Comparison of ENCODE assay signal across 14 mouse cellular contexts in the genomic region with DNA sequence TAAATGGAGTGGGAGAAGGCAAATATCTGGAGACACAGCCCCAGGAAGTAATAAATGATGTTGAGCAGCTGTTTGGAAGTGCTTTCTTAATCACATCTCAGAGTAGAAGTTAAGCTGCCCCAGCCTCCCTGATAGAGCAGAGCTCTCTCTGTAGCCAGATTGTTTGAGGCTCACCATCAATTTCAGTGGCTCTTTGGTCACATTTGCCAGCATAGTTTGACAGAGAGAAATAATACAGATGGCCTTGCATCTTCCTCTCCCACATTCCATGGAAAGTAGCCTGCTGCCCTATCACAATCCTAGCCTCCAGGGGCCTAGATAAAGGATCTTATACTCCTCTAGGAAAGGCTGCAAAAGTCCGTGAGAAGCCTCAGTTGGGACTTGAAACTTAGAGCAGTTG.
DNase-seq lines count a peak whose midpoint lies in the region; ATAC-seq and TF ChIP-seq lines count a peak whose summit lies in the region.
"Had no signal": no experiment of that assay in that cellular context is flagged by ENCODE, and none has a peak within 500 bp of the region (broad histone marks: within the 10 kb centered on the region; RNA-seq: fewer than 3 reads in every experiment).

No protein-coding gene starts in this region.

- TF ChIP-seq CTCF in kidney, adult 2 months (conservative IDR thresholded peaks at IDR 0.05; ENCODE audit: insufficient read depth, insufficient read length, low read depth, low read length): no peak
- TF ChIP-seq CTCF in kidney, postnatal 0 days (IDR thresholded peaks at IDR 0.05; ENCODE audit: low read depth): no peak

- 67% methylated on average over 1 of the region's 1 CpGs for WGBS in kidney, adult 2 months
- WGBS in heart, embryonic 13.5 days: 22% methylated on average over 1 of the region's 1 CpGs
- WGBS in kidney, postnatal 0 days: 53% methylated on average over 1 of the region's 1 CpGs
- 84% methylated on average over 1 of the region's 1 CpGs for WGBS in hindbrain, embryonic 14.5 days

- 0 out of 2 replicates have a peak overlapping the region, but pooled peaks have one; percentile 24 for H3K27ac ChIP-seq in kidney, adult 2 months (ENCODE audit: insufficient read depth, low read depth, low read length)
- peak overlapping the region; percentile 44; the same call in 1 of the 2 replicates for H3K27ac ChIP-seq in heart, embryonic 13.5 days (replicated peaks)
- H3K27ac ChIP-seq in kidney, postnatal 0 days: peak overlapping the region; percentile 72
- no peak overlapping the region for H3K27ac ChIP-seq in hindbrain, embryonic 14.5 days
- H3K27ac ChIP-seq: hindbrain, postnatal 0 days; liver, embryonic 15.5 days had no signal

- no peaks in the 10 kb centered on the region for H3K36me3 ChIP-seq in kidney, adult 2 months (ENCODE audit: control insufficient read depth, insufficient read depth, low read length)
- no peaks in the 10 kb centered on the region for H3K36me3 ChIP-seq in heart, embryonic 13.5 days
- H3K36me3 ChIP-seq in kidney, postnatal 0 days (ENCODE audit: insufficient read depth, low read length): no peaks in the 10 kb centered on the region
- no peaks in the 10 kb centered on the region for H3K36me3 ChIP-seq in hindbrain, embryonic 14.5 days (replicated peaks; ENCODE audit: control insufficient read depth, insufficient read depth)
- H3K36me3 ChIP-seq: G1E; liver, embryonic 15.5 days had no signal

- TF ChIP-seq POLR2A in kidney, adult 2 months (IDR thresholded peaks at IDR 0.05; ENCODE audit: low read depth, low read length): no peak

- peak; percentile 19; the same call in 1 of the 2 replicates for ATAC-seq in heart, embryonic 13.5 days (ENCODE audit: extremely low read depth, insufficient number of reproducible peaks, low FRiP score, low TSS enrichment)
- ATAC-seq in kidney, postnatal 0 days (replicated peaks; ENCODE audit: low FRiP score, low read depth): no peak
- ATAC-seq in hindbrain, embryonic 14.5 days (ENCODE audit: low FRiP score): no peak
- ATAC-seq: hindbrain, postnatal 0 days had no signal

- no peaks in the 10 kb centered on the region for H3K4me1 ChIP-seq in kidney, adult 2 months (ENCODE audit: control insufficient read depth, insufficient read depth, low read length)
- H3K4me1 ChIP-seq in heart, embryonic 13.5 days: peaks cover 10% of the 10 kb centered on the region
- no peaks in the 10 kb centered on the region for H3K4me1 ChIP-seq in kidney, postnatal 0 days (replicated peaks; ENCODE audit: insufficient read depth, low read length)
- no peaks in the 10 kb centered on the region for H3K4me1 ChIP-seq in hindbrain, embryonic 14.5 days (replicated peaks; ENCODE audit: control insufficient read depth, insufficient read depth, low read length)
- H3K4me1 ChIP-seq: liver, embryonic 15.5 days had no signal

- DNase-seq in kidney, adult 2 months: peak; percentile 29
- DNase-seq in kidney, adult 18-20 months: no peak
- DNase-seq in MN1 (ENCODE audit: low spot score): peak; percentile 65
- peak; percentile 86 for DNase-seq in kidney, postnatal 0 days (ENCODE audit: low spot score)
- no peak for DNase-seq in hindbrain, embryonic 14.5 days (ENCODE audit: low spot score)
- no peak for DNase-seq in layer of hippocampus, adult 18-20 months (ENCODE audit: low spot score in 2 of 2)
- DNase-seq: adrenal gland, postnatal 10 days; cerebellum, adult 9-11 months; right cerebral cortex, adult 18-20 months; thymus, adult 2 months had no signal

- no peak overlapping the region for H3K4me2 ChIP-seq in heart, embryonic 13.5 days
- no peak overlapping the region for H3K4me2 ChIP-seq in kidney, postnatal 0 days (ENCODE audit: low read length)
- H3K4me2 ChIP-seq in hindbrain, embryonic 14.5 days (replicated peaks): no peak overlapping the region
- H3K4me2 ChIP-seq: liver, embryonic 15.5 days had no signal

- H3K9me3 ChIP-seq in heart, embryonic 13.5 days: 0 out of 2 replicates have a peak, but pooled peaks cover 3% of the 10 kb centered on the region
- H3K9me3 ChIP-seq in kidney, postnatal 0 days (replicated peaks; ENCODE audit: low read length): no peaks in the 10 kb centered on the region
- no peaks in the 10 kb centered on the region for H3K9me3 ChIP-seq in hindbrain, embryonic 14.5 days (ENCODE audit: control insufficient read depth, low read length)
- H3K9me3 ChIP-seq: liver, embryonic 15.5 days had no signal

- H3K9ac ChIP-seq in heart, embryonic 13.5 days: no peak overlapping the region
- H3K9ac ChIP-seq in kidney, postnatal 0 days (ENCODE audit: low read depth, low read length): no peak overlapping the region
- H3K9ac ChIP-seq in hindbrain, embryonic 14.5 days: no peak overlapping the region
- H3K9ac ChIP-seq: liver, embryonic 15.5 days had no signal

- H3K4me3 ChIP-seq in kidney, adult 2 months (ENCODE audit: insufficient read depth, low read depth, low read length): no peak overlapping the region
- H3K4me3 ChIP-seq in heart, embryonic 13.5 days: no peak overlapping the region
- H3K4me3 ChIP-seq in kidney, postnatal 0 days (replicated peaks; ENCODE audit: low read depth, low read length): no peak overlapping the region
- no peak overlapping the region for H3K4me3 ChIP-seq in hindbrain, embryonic 14.5 days (replicated peaks; ENCODE audit: low read length)
- H3K4me3 ChIP-seq: liver, embryonic 15.5 days had no signal

- H3K27me3 ChIP-seq in kidney, adult 2 months (replicated peaks; ENCODE audit: control insufficient read depth, insufficient read depth, low read length): no peaks in the 10 kb centered on the region
- peaks cover 53% of the 10 kb centered on the region for H3K27me3 ChIP-seq in heart, embryonic 13.5 days (replicated peaks)
- no peaks in the 10 kb centered on the region for H3K27me3 ChIP-seq in kidney, postnatal 0 days (ENCODE audit: insufficient read depth, low read length)
- no peaks in the 10 kb centered on the region for H3K27me3 ChIP-seq in hindbrain, embryonic 14.5 days (ENCODE audit: control insufficient read depth, insufficient read depth, low read length)
- H3K27me3 ChIP-seq: liver, embryonic 15.5 days had no signal

Comparison
In these comparisons a context has a peak if more than half of its experiments do, and no peak if none do; other contexts are left out.
1. DNase-seq: peak in kidney, adult 2 months (single experiment), MN1 (single experiment) and kidney, postnatal 0 days (single experiment); none in kidney, adult 18-20 months (single experiment), hindbrain, embryonic 14.5 days (single experiment) and layer of hippocampus, adult 18-20 months (0 of 2).